Mouse (Mus musculus) bone marrow, adult 2 months (tissue): Measurements from ENCODE around the gene Itk.

Experiments used
- CTCF ChIP-seq: fragments of 200-500 bp; IDR thresholded peaks from 2 replicates; pipeline ENCODE4 v1.5.1; 2011; ENCODE audit warnings: low read length, control low read depth; ENCODE audit not compliant: control insufficient read depth, insufficient read depth
- POLR2A ChIP-seq: fragments of 200-500 bp; IDR thresholded peaks from 2 replicates; pipeline ENCODE4 v1.6.1; 2011; ENCODE audit warnings: low read depth, mild to moderate bottlenecking, control low read depth, low read length, borderline replicate concordance; ENCODE audit not compliant: control insufficient read depth

DNA sequence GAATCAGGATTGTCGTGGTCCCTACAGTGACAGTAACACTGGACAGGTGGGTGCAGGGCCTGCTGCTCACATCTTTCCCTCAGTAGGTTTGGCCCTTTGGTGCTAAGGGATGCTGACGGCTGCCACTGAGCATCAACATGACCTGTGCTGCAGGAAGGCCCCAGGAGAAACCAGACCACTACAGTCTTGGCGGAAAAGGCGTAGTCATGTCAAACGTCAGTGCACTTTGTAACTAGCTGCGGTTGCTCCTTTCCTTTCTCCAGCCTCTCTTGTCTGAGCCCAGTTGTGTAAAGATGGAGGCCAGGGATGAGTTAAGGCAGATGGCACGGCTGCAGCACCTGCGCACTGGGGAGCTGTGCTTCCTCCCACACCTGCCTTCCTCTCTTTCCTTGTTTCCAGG is 14.3 kb downstream of the Itk start:
- no peak for TF ChIP-seq CTCF
- TF ChIP-seq POLR2A: no peak
